Mouse (Mus musculus): Measurements from ENCODE around the gene Polr2g. TPM values are rescaled to one million over a fixed set of nuclear protein-coding genes. Genes with fewer than 3 reads are reported as not detected.

Gene Polr2g
- polyA plus RNA-seq, 1 experiment from 2014 or later, result 163 TPM

- Histone ChIP-seq H3K4me1 (replicated peaks) (peaks cover 42% of the 10 kb centered on the region), H3K4me2 (peak overlapping the region; percentile 99), H3K9ac (peak overlapping the region; percentile 89; the same call in 1 of the 2 replicates), H3K4me3 (peak overlapping the region; percentile 69), H3K36me3 (peaks cover 37% of the 10 kb centered on the region), H3K9me3 (no peaks in the 10 kb centered on the region), H3K27ac (peak overlapping the region; percentile 55; the same call in 1 of the 2 replicates), H3K27me3 (no peaks in the 10 kb centered on the region)
- WGBS, result 83% methylated on average over 5 of the region's 5 CpGs
- ATAC-seq (ENCODE audit: low FRiP score), result no peak
Measured at GRCm38 (mm10) chr19:8772996-8773395, 25.4 kb downstream of the Polr2g start.

- H3K27me3 ChIP-seq, result no peaks in the 10 kb centered on the region
- peaks cover 36% of the 10 kb centered on the region for H3K4me1 ChIP-seq (replicated peaks)
- peak within 1 kb of the TSS; percentile 93 for H3K27ac ChIP-seq
- peaks cover 58% of the 10 kb centered on the region for H3K36me3 ChIP-seq
- peak within 1 kb of the TSS; percentile 79 for H3K4me3 ChIP-seq
- H3K4me2 ChIP-seq, result peak within 1 kb of the TSS; percentile 73
- no peaks in the 10 kb centered on the region for H3K9me3 ChIP-seq
- 21% methylated on average over 29 of the region's 29 CpGs for WGBS
- peak within 1 kb of the TSS; percentile 96 for H3K9ac ChIP-seq
- peak; percentile 25 for ATAC-seq (ENCODE audit: low FRiP score)
Measured at GRCm38 (mm10) chr19:8770567-8771270, 27.7 kb downstream of the Polr2g start, which contains the start of gene Tmem223. Gene Tmem223 (plus strand): TSS chr19:8770996.

GRCm38 (mm10) chr19:8765562-8765961, 32.8 kb downstream of the Polr2g start:
- Histone ChIP-seq H3K4me1 (replicated peaks) (peaks cover 4% of the 10 kb centered on the region; the same call in 1 of the 2 replicates), H3K9me3 (no peaks in the 10 kb centered on the region), H3K4me3 (no peak overlapping the region), H3K27ac (no peak overlapping the region), H3K9ac (no peak overlapping the region), H3K27me3 (no peaks in the 10 kb centered on the region), H3K36me3 (peaks cover 84% of the 10 kb centered on the region), H3K4me2 (no peak overlapping the region)
- no peak for ATAC-seq (ENCODE audit: low FRiP score)
- WGBS, result 99% methylated on average over 9 of the region's 9 CpGs

GRCm38 (mm10) chr19:8763276-8763675, 35.1 kb downstream of the Polr2g start:
- Histone ChIP-seq H3K4me1 (replicated peaks) (peaks cover 9% of the 10 kb centered on the region), H3K9ac (no peak overlapping the region), H3K4me2 (no peak overlapping the region), H3K9me3 (no peaks in the 10 kb centered on the region), H3K27me3 (no peaks in the 10 kb centered on the region), H3K4me3 (no peak overlapping the region), H3K27ac (no peak overlapping the region), H3K36me3 (peaks cover 64% of the 10 kb centered on the region)
- 92% methylated on average over 4 of the region's 4 CpGs for WGBS
- no peak for ATAC-seq (ENCODE audit: low FRiP score)

GRCm38 (mm10) chr19:8760757-8761156, 37.6 kb downstream of the Polr2g start:
- Histone ChIP-seq H3K9me3 (no peaks in the 10 kb centered on the region), H3K9ac (no peak overlapping the region), H3K4me3 (no peak overlapping the region), H3K36me3 (peaks cover 39% of the 10 kb centered on the region), H3K4me2 (no peak overlapping the region), H3K4me1 (replicated peaks) (peaks cover 23% of the 10 kb centered on the region), H3K27ac (no peak overlapping the region), H3K27me3 (no peaks in the 10 kb centered on the region)
- 97% methylated on average over 2 of the region's 2 CpGs for WGBS
- ATAC-seq (ENCODE audit: low FRiP score), result no peak

GRCm38 (mm10) chr19:8758899-8759298, 39.5 kb downstream of the Polr2g start:
- Histone ChIP-seq H3K9me3 (no peaks in the 10 kb centered on the region), H3K4me1 (replicated peaks) (peaks cover 27% of the 10 kb centered on the region), H3K4me2 (peak overlapping the region; percentile 74; the same call in 1 of the 2 replicates), H3K27ac (no peak overlapping the region), H3K9ac (no peak overlapping the region), H3K27me3 (no peaks in the 10 kb centered on the region), H3K36me3 (peaks cover 36% of the 10 kb centered on the region), H3K4me3 (no peak overlapping the region)
- 91% methylated on average over 2 of the region's 2 CpGs for WGBS
- ATAC-seq (ENCODE audit: low FRiP score), result no peak

GRCm38 (mm10) chr19:8757471-8757998, 40.8 kb downstream of the Polr2g start:
- Histone ChIP-seq H3K9ac (peak overlapping the region; percentile 98), H3K4me3 (peak overlapping the region; percentile 97), H3K27ac (peak overlapping the region; percentile 94), H3K9me3 (no peaks in the 10 kb centered on the region), H3K4me1 (replicated peaks) (peaks cover 27% of the 10 kb centered on the region), H3K27me3 (no peaks in the 10 kb centered on the region), H3K4me2 (peak overlapping the region; percentile 74), H3K36me3 (peaks cover 31% of the 10 kb centered on the region)
- 9% methylated on average over 14 of the region's 14 CpGs for WGBS
- ATAC-seq (ENCODE audit: low FRiP score), result no peak; the same call in 1 of the 2 replicates

- Histone ChIP-seq H3K27ac (peak within 1 kb of the TSS; percentile 94), H3K4me2 (peak within 1 kb of the TSS; percentile 74), H3K27me3 (no peaks in the 10 kb centered on the region), H3K4me1 (replicated peaks) (peaks cover 27% of the 10 kb centered on the region), H3K9me3 (no peaks in the 10 kb centered on the region), H3K36me3 (peaks cover 32% of the 10 kb centered on the region), H3K9ac (peak within 1 kb of the TSS; percentile 98), H3K4me3 (peak within 1 kb of the TSS; percentile 97)
- under 1% methylated on average over 75 of the region's 75 CpGs for WGBS
- peak; percentile 94 for ATAC-seq (ENCODE audit: low FRiP score)
Measured at GRCm38 (mm10) chr19:8756635-8757387, 41.6 kb downstream of the Polr2g start, which contains the start of gene Nxf1. Gene Nxf1 (plus strand): TSS chr19:8757073.

- ATAC-seq (ENCODE audit: low FRiP score), result no peak
- Histone ChIP-seq H3K36me3 (peaks cover 42% of the 10 kb centered on the region), H3K27ac (no peak overlapping the region), H3K9ac (no peak overlapping the region), H3K27me3 (no peaks in the 10 kb centered on the region), H3K4me2 (peak overlapping the region; percentile 74), H3K4me1 (replicated peaks) (peaks cover 27% of the 10 kb centered on the region), H3K9me3 (no peaks in the 10 kb centered on the region), H3K4me3 (peak overlapping the region; percentile 97; the same call in 1 of the 2 replicates)
- 83% methylated on average over 3 of the region's 3 CpGs for WGBS
Measured at GRCm38 (mm10) chr19:8755652-8756051, 42.7 kb downstream of the Polr2g start.

- Histone ChIP-seq H3K4me2 (no peak overlapping the region), H3K9me3 (no peaks in the 10 kb centered on the region), H3K4me3 (no peak overlapping the region), H3K27ac (no peak overlapping the region), H3K4me1 (replicated peaks) (peaks cover 9% of the 10 kb centered on the region), H3K9ac (no peak overlapping the region), H3K36me3 (peaks cover 95% of the 10 kb centered on the region), H3K27me3 (no peaks in the 10 kb centered on the region)
- 66% methylated on average over 2 of the region's 2 CpGs for WGBS
- no peak for ATAC-seq (ENCODE audit: low FRiP score)
Measured at GRCm38 (mm10) chr19:8747368-8747767, 51.0 kb downstream of the Polr2g start.

- Histone ChIP-seq H3K9ac (no peak overlapping the region), H3K4me1 (replicated peaks) (peaks cover 21% of the 10 kb centered on the region), H3K27ac (no peak overlapping the region), H3K36me3 (peaks cover 79% of the 10 kb centered on the region), H3K9me3 (no peaks in the 10 kb centered on the region), H3K4me3 (no peak overlapping the region), H3K4me2 (no peak overlapping the region), H3K27me3 (no peaks in the 10 kb centered on the region)
- no peak for ATAC-seq (ENCODE audit: low FRiP score)
- 94% methylated on average over 1 of the region's 1 CpGs for WGBS
Measured at GRCm38 (mm10) chr19:8745382-8745781, 53.0 kb downstream of the Polr2g start.
